Mouse (Mus musculus): ENCODE measurements at regions not wholly inside any gene's neighbourhood (a gene's known extent, or its start where the extent isn't known, plus 50 kb on each side); places are given as distances from the start of the nearest gene placed in this dataset.

DNA sequence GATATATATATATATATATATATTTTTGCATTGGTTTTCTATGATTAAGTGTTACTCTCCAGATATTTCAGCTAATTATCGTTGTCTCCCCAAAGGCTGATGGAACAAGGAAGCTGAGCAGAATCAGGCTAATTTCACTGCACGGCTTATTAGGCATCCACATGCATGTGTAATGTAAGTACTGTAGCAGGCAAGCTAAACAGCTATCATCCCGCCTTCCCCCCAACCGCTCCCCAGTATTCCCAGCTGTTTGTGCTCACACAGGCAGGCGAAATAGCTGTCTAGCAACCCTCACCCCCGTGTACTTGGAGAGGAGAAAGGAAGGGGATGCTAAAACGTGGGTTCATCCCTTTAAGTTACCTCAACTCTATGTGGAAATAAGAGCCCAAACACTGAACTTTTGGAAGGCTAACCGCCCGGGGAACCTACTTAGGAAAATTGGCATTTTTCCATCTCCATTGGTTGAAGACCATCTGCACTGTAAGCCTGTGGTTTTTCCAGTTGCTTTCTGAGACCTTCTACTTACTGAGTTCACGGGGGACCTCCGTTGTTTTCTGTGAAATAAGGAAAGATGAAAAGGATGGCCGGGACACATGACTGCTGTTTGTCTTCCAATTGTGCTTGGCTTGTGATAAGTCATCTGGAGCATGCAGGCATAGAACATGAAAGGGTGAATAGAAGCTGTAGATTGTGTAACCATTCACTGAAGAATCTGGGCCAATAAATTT lies 254.7 kb upstream of the Nbea start:
- no peak for ATAC-seq (ENCODE audit: extremely low read depth, insufficient number of reproducible peaks, low FRiP score, poor library complexity, severe bottlenecking)

GRCm38 (mm10) chr3:56437058-56437457 lies 253.6 kb upstream of the Nbea start:
- no peak for ATAC-seq (ENCODE audit: extremely low read depth, insufficient number of reproducible peaks, low FRiP score, poor library complexity, severe bottlenecking)

DNA sequence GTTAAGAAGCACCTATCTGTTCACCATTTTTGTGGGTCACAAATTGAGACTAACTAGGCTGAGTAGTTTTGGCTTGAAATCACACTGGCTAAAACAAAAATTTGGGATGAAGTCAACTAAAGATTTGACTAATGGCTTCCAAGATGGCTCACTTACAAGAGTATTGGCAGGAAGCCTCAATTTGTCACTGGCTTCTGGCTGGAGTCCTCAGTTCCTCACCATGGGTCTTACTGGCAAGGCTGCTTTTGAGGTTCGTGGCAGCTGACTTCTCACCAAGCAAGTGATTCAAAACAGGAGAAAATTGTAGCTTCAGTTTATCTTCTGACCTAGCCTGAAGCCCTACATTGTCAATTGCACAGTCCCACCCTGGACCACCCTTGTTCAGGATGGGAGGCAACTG lies 250.0 kb upstream of the Nbea start:
- ATAC-seq (ENCODE audit: extremely low read depth, insufficient number of reproducible peaks, low FRiP score, poor library complexity, severe bottlenecking), result no peak

DNA sequence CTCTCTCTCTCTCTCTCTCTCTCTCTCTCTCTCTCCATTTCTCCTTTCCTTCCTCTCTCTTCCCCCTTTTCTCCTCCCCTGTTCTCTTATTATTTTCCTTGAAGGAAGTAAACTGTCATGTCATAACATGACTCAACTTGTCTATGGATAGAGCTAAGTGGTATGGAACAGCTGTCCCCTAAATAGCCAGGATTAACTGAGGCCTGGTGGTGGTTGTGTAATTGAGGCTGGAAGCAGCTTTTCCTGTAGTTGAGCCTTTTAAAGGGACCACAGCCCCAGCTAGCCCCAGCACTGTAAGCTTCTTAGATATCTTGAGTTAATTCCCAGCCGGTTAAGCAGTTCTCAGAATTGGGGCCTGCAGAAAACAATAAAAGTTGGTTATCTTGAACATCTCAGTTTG lies 243.7 kb upstream of the Nbea start:
- no peak for ATAC-seq (ENCODE audit: extremely low read depth, insufficient number of reproducible peaks, low FRiP score, poor library complexity, severe bottlenecking)

GRCm38 (mm10) chr3:56397851-56398496 lies 214.5 kb upstream of the Nbea start:
- ATAC-seq (ENCODE audit: extremely low read depth, insufficient number of reproducible peaks, low FRiP score, poor library complexity, severe bottlenecking), result no peak

DNA sequence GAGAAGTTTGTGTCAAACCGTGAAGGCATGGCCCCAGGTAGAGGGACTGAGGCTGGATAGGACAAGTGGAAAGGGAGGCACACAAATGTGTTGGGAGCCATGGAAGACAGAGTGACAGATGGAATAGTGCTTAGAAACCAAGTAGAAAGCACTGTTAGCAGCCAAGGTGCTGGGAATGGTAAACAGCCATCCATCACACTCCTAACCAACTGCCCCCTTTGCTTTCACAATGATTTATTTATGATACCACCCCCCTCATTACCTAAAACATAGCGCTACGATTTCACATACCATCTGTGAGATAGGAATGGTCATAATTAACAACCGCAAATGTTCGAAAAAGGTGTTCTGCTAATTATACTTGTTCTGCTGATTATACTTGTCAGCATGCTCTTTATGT lies 209.6 kb upstream of the Nbea start:
- no peak for ATAC-seq (ENCODE audit: extremely low read depth, insufficient number of reproducible peaks, low FRiP score, poor library complexity, severe bottlenecking)

GRCm38 (mm10) chr3:56380316-56380715 lies 196.8 kb upstream of the Nbea start:
- ATAC-seq (ENCODE audit: extremely low read depth, insufficient number of reproducible peaks, low FRiP score, poor library complexity, severe bottlenecking), result no peak

- no peak for ATAC-seq (ENCODE audit: extremely low read depth, insufficient number of reproducible peaks, low FRiP score, poor library complexity, severe bottlenecking)
Observed at GRCm38 (mm10) chr3:56379500-56379899, 196.0 kb upstream of the Nbea start.

GRCm38 (mm10) chr3:56362543-56362942 lies 179.0 kb upstream of the Nbea start:
- no peak for ATAC-seq (ENCODE audit: extremely low read depth, insufficient number of reproducible peaks, low FRiP score, poor library complexity, severe bottlenecking)

GRCm38 (mm10) chr3:56357035-56357701 lies 173.7 kb upstream of the Nbea start:
- no peak for ATAC-seq (ENCODE audit: extremely low read depth, insufficient number of reproducible peaks, low FRiP score, poor library complexity, severe bottlenecking)

GRCm38 (mm10) chr3:56356163-56356882 lies 172.8 kb upstream of the Nbea start:
- no peak for ATAC-seq (ENCODE audit: extremely low read depth, insufficient number of reproducible peaks, low FRiP score, poor library complexity, severe bottlenecking)
